Mouse (Mus musculus) ES-Bruce4 (cell line): ENCODE data around the gene Cacng5.

ENCODE experiments used
- CTCF ChIP-seq: IDR thresholded peaks from one replicate; pipeline ENCODE4 v1.8.1; 2011; ENCODE audit warnings: low read depth, low read length
- EP300 ChIP-seq: IDR thresholded peaks from 2 replicates; pipeline ENCODE4 v1.6.1; 2011; ENCODE audit warnings: low read depth, low read length; ENCODE audit not compliant: insufficient read depth
- POLR2A ChIP-seq: IDR thresholded peaks from one replicate; pipeline ENCODE4 v1.8.1; 2011; ENCODE audit warnings: low read length; ENCODE audit not compliant: insufficient read depth

- TF ChIP-seq POLR2A, result no peak
- no peak for TF ChIP-seq CTCF
- TF ChIP-seq EP300, result no peak
Observed at GRCm38 (mm10) chr11:107950211-107950610, 35.4 kb upstream of the Cacng5 start.
